Mouse (Mus musculus) natural killer cell, adult 2 months (primary cell): ENCODE results near the gene Slfn14.
A peak's percentile ranks its signal among the peaks of the same experiment; 100 is the strongest.
"Not testable (repeated sequence)": the region's sequence is repeated elsewhere in the genome, so short reads cannot be mapped to it uniquely, and the experiment has no call there.

Experiments
- DNase-seq, 2 experiments: peaks; one replicate each; pipeline ENCODE4 v3.0.0; 2022; ENCODE audit warnings: low spot score in 2 of 2

The Slfn14 gene

GRCm38 (mm10) chr11:83285627-83286026, 899 bp downstream of the Slfn14 start:
- DNase-seq: no peak

GRCm38 (mm10) chr11:83282084-83282483, 4.4 kb downstream of the Slfn14 start:
- no peak for DNase-seq

- DNase-seq: no peak
Observed at GRCm38 (mm10) chr11:83279691-83280090, 6.8 kb downstream of the Slfn14 start.

- DNase-seq: no peak
Observed at GRCm38 (mm10) chr11:83279024-83279423, 7.5 kb downstream of the Slfn14 start.

GRCm38 (mm10) chr11:83276251-83276650, 10.3 kb downstream of the Slfn14 start:
- DNase-seq: no peak

- peak; percentile 44 to 55 for DNase-seq
Observed at GRCm38 (mm10) chr11:83271951-83272843, 14.3 kb downstream of the Slfn14 start.

GRCm38 (mm10) chr11:83271151-83271950, 15.2 kb downstream of the Slfn14 start:
- peak; percentile 89 to 90 for DNase-seq

- DNase-seq: no peak
Observed at GRCm38 (mm10) chr11:83270842-83271150, 15.7 kb downstream of the Slfn14 start.

- no peak for DNase-seq
Observed at GRCm38 (mm10) chr11:83263146-83263545, 23.4 kb downstream of the Slfn14 start.

GRCm38 (mm10) chr11:83262673-83263072, 23.9 kb downstream of the Slfn14 start:
- DNase-seq: no peak

GRCm38 (mm10) chr11:83257211-83257610, 29.3 kb downstream of the Slfn14 start:
- DNase-seq: not testable (repeated sequence)

GRCm38 (mm10) chr11:83239811-83240210, 46.7 kb downstream of the Slfn14 start:
- no peak for DNase-seq

GRCm38 (mm10) chr11:83238389-83238788, 48.1 kb downstream of the Slfn14 start:
- no peak for DNase-seq

GRCm38 (mm10) chr11:83237390-83237789, 49.1 kb downstream of the Slfn14 start:
- not testable (repeated sequence) for DNase-seq

GRCm38 (mm10) chr11:83233621-83234020, 52.9 kb downstream of the Slfn14 start:
- not testable (repeated sequence) for DNase-seq

GRCm38 (mm10) chr11:83230966-83231365, 55.6 kb downstream of the Slfn14 start:
- peak in 1 of 2 experiments; percentile 43 for DNase-seq

- no peak for DNase-seq
Observed at GRCm38 (mm10) chr11:83227926-83228723, 58.4 kb downstream of the Slfn14 start.

GRCm38 (mm10) chr11:83225371-83225960, 61.1 kb downstream of the Slfn14 start:
- DNase-seq: no peak
